Mouse (Mus musculus) hindbrain, embryonic 14.5 days (tissue): ENCODE data around the gene Uxs1. TPM values are rescaled to one million over a fixed set of nuclear protein-coding genes. Genes with fewer than 3 reads are reported as not detected.

Source experiments
- ATAC-seq: fragments of 200-750 bp; cut with Nextera tagmentation; 2 replicates; pipeline ENCODE4 v1.8.0; 2017; ENCODE audit warnings: moderate number of reproducible peaks, mild to moderate bottlenecking, moderate TSS enrichment, moderate library complexity; ENCODE audit not compliant: low FRiP score
- DNase-seq: peaks from one replicate; pipeline ENCODE4 v3.0.0-alpha.2; 2015; ENCODE audit warnings: low spot score
- H3K27ac ChIP-seq: fragments of 300-500 bp; sonication (generic); 2 replicates; pipeline ENCODE4 v1.5.1; 2014; ENCODE audit warnings: mild to moderate bottlenecking, moderate library complexity
- H3K27me3 ChIP-seq: fragments of 300-500 bp; sonication (generic); 2 replicates; pipeline ENCODE4 v1.6.1; 2014; ENCODE audit warnings: mild to moderate bottlenecking, low read length, mixed read lengths; ENCODE audit not compliant: control insufficient read depth, insufficient read depth
- H3K36me3 ChIP-seq: fragments of 300-500 bp; sonication (generic); replicated peaks from 2 replicates; pipeline ENCODE4 v1.6.1; 2014; ENCODE audit not compliant: control insufficient read depth, insufficient read depth
- H3K4me1 ChIP-seq: fragments of 300-500 bp; sonication (generic); replicated peaks from 2 replicates; pipeline ENCODE4 v1.6.1; 2014; ENCODE audit warnings: antibody characterized with exemption, low read length, mixed read lengths; ENCODE audit not compliant: control insufficient read depth, insufficient read depth
- H3K4me2 ChIP-seq: fragments of 300-500 bp; sonication (generic); replicated peaks from 2 replicates; pipeline ENCODE4 v1.6.1; 2014; ENCODE audit warnings: mild to moderate bottlenecking, moderate library complexity
- H3K4me3 ChIP-seq: fragments of 300-500 bp; sonication (generic); replicated peaks from 2 replicates; pipeline ENCODE4 v1.5.1; 2014; ENCODE audit warnings: mild to moderate bottlenecking, low read length
- H3K9ac ChIP-seq: fragments of 300-500 bp; sonication (generic); 2 replicates; pipeline ENCODE4 v1.6.1; 2014
- H3K9me3 ChIP-seq: fragments of 300-500 bp; sonication (generic); 2 replicates; pipeline ENCODE4 v1.6.1; 2016; ENCODE audit warnings: low read length; ENCODE audit not compliant: control insufficient read depth
- WGBS: fragments of 180-500 bp; shearing (Covaris S2); extraction: QIAGEN DNeasy Blood & Tissue Kit; methylation state at CpG from one replicate; pipeline ENCODE4 v1.1.7; 2014; 5-methylcytosine and 5-hydroxymethylcytosine counted together
- polyA plus RNA-seq: library from polyadenylated mRNA; unstranded; fragments of >200 nt; fragmentation: Nextera tagmentation; extraction: Ambion mirVana; gene quantifications from 2 replicates; pipeline ENCODE4 v1.2.1, GENCODE M21; 2014

Uxs1 gene
- polyA plus RNA-seq, 1 experiment from 2014 or later, result 17.7 TPM

- Histone ChIP-seq H3K9ac (no peak overlapping the region), H3K4me3 (no peak overlapping the region), H3K27me3 (no peaks in the 10 kb centered on the region), H3K9me3 (no peaks in the 10 kb centered on the region), H3K27ac (no peak overlapping the region), H3K4me1 (no peaks in the 10 kb centered on the region), H3K4me2 (no peak overlapping the region), H3K36me3 (no peaks in the 10 kb centered on the region)
- ATAC-seq, result no peak
- WGBS, result 74% methylated on average over 7 of the region's 7 CpGs
- DNase-seq, result no peak
Measured at GRCm38 (mm10) chr1:43717967-43718366, 109.6 kb downstream of the Uxs1 start.

DNA sequence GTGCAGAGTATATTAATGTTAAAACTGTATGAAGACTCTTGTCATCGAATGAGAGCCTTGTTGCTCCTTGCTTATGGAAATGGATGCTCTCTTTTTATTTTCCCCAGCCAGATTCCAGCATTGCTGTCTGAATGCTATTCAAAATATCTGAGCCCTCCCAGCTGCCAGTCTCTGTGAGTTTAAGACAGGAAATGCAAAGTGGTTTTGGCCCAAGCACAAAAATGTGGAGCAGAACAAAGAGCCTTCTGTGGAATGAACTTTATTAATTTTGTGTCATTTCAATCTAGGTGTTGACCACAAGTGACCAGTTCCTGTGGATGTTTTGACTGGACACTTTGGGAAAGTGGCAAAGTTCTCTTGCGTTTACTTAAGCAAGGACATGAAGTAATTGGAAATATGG lies 112.8 kb downstream of the Uxs1 start:
- WGBS, result 87% methylated on average over 2 of the region's 2 CpGs
- ATAC-seq (no peak), DNase-seq (no peak)
- H3K9me3 ChIP-seq, result no peaks in the 10 kb centered on the region
- H3K4me3 ChIP-seq, result no peak overlapping the region
- H3K27ac ChIP-seq, result no peak overlapping the region
- no peaks in the 10 kb centered on the region for H3K4me1 ChIP-seq
- H3K36me3 ChIP-seq, result no peaks in the 10 kb centered on the region
- H3K4me2 ChIP-seq, result no peak overlapping the region
- H3K9ac ChIP-seq, result no peak overlapping the region
- H3K27me3 ChIP-seq, result no peaks in the 10 kb centered on the region

DNA sequence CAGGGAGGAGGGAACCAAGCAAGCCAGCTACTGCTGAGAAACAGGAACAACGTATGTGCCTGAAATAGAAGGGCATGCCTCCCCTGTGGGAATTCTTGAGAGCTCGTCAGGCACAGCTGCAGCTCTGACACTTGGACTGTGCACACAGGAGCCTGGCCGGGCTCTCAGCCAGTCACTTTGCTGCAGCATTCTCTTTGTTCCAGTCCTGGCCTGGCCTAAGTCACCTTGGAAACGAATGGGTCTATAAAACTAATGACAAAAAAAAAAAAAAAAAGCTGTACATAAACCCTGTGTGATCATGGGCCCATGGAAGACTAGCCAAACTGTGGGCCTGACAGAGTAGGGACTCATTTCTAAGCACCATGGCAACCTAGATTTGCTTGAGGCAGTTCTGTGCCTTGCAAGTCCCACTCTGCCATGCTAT lies 129.0 kb downstream of the Uxs1 start:
- ATAC-seq, result peak; percentile 88
- 9% methylated on average over 4 of the region's 4 CpGs for WGBS
- peak overlapping the region; percentile 32 for H3K27ac ChIP-seq

More for the DNA sequence above, 129.0 kb downstream of the Uxs1 start:
- Histone ChIP-seq H3K4me3 (no peak overlapping the region), H3K27me3 (no peaks in the 10 kb centered on the region), H3K9me3 (peaks cover 3% of the 10 kb centered on the region; the same call in 1 of the 2 replicates), H3K4me1 (peaks cover 23% of the 10 kb centered on the region; the same call in 1 of the 2 replicates), H3K9ac (no peak overlapping the region), H3K36me3 (no peaks in the 10 kb centered on the region), H3K4me2 (no peak overlapping the region)
- peak; percentile 73 for DNase-seq

Other genes with a start within 250 kb of the Uxs1 start
- 44.6 and 66.3 TPM in 2 replicates for gene 1500015O10Rik, start 97.2 kb downstream of the Uxs1 start, polyA plus RNA-seq
- 59.1 and 60.5 TPM in 2 replicates for gene Tpp2, start 105.8 kb upstream of the Uxs1 start, polyA plus RNA-seq
- 1.9 and 2.2 TPM in 2 replicates for gene Mettl21c, start 192.2 kb upstream of the Uxs1 start, polyA plus RNA-seq
- 0.07 TPM in 1 of 2 replicates, not detected in the other for gene Gm8251, start 234.1 kb upstream of the Uxs1 start, polyA plus RNA-seq